Comparison of ENCODE assay signal across 9 mouse cellular contexts in the genomic region with DNA sequence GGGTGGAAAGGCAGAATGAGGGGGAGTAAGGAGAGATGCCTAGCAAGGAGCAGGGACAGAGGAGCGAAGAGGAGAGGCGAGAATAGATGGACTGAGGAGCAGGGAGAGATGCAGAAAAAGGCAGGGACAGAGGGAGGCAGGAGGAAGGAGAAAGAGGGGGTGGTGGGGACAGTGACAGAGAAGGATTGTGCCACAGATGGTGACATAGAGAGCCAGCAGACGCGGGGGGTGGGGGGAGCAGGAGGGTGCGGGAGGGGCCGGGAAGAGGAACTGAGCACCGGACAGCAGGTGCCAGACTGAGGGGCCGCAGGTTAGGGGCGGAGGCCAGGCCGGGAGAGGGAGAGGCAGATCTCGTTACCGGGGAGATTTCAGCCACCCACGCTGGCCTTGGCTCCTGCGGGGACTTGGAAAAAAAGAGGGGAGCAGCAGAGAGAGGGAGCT. TPM values are rescaled to one million over a fixed set of nuclear protein-coding genes. Genes with fewer than 3 reads are reported as not detected.
DNase-seq lines count a peak whose midpoint lies in the region; ATAC-seq and TF ChIP-seq lines count a peak whose summit lies in the region.
"Had no signal": no experiment of that assay in that cellular context is flagged by ENCODE, and none has a peak within 500 bp of the region (broad histone marks: within the 10 kb centered on the region; RNA-seq: fewer than 3 reads in every experiment).

A gene (minus strand): TSS at position 125 of the 441 bp plus-strand sequence.

- H3K4me1 ChIP-seq in heart, embryonic 14.5 days (ENCODE audit: control insufficient read depth in 2 of 2, insufficient read depth in 2 of 2, low read length in 2 of 2), result peaks cover 21 to 38% of the 10 kb centered on the region in 2 experiments
- peaks cover 41% of the 10 kb centered on the region for H3K4me1 ChIP-seq in heart, embryonic 10.5 days
- peaks cover 5% of the 10 kb centered on the region for H3K4me1 ChIP-seq in cortical plate, adult 2 months (ENCODE audit: control insufficient read depth, insufficient read depth, low read length)
- H3K4me1 ChIP-seq in olfactory bulb, adult 2 months (ENCODE audit: control insufficient read depth, insufficient read depth, low read length), result peaks cover 68% of the 10 kb centered on the region

- no peaks in the 10 kb centered on the region for H3K9me3 ChIP-seq in heart, embryonic 14.5 days (ENCODE audit: control insufficient read depth, low read length)
- H3K9me3 ChIP-seq in heart, embryonic 10.5 days, result no peaks in the 10 kb centered on the region

- no peak for ATAC-seq in heart, embryonic 14.5 days (ENCODE audit: insufficient number of reproducible peaks, insufficient read depth, low FRiP score, low read depth)
- ATAC-seq in monocyte, adult 5-6 weeks (replicated peaks; ENCODE audit: insufficient number of reproducible peaks, low FRiP score, low TSS enrichment, poor library complexity, severe bottlenecking), result no peak

- H3K4me2 ChIP-seq in heart, embryonic 14.5 days (ENCODE audit: low read length), result no peak within 1 kb of the TSS

- no peaks in the 10 kb centered on the region for H3K36me3 ChIP-seq in heart, embryonic 14.5 days (ENCODE audit: control insufficient read depth, insufficient read depth, low read length)
- H3K36me3 ChIP-seq in heart, embryonic 10.5 days, result no peaks in the 10 kb centered on the region

- no peak within 1 kb of the TSS for H3K27ac ChIP-seq in heart, embryonic 14.5 days (replicated peaks in 1 of 2; ENCODE audit: control insufficient read depth in 1 of 2, insufficient read depth in 1 of 2, low read depth in 2 of 2, low read length in 2 of 2)
- no peak within 1 kb of the TSS; the same call in 1 of the 2 replicates for H3K27ac ChIP-seq in heart, embryonic 10.5 days
- peak within 1 kb of the TSS; percentile 77 for H3K27ac ChIP-seq in cortical plate, adult 2 months (ENCODE audit: insufficient read depth, low read length)
- peak within 1 kb of the TSS; percentile 97 for H3K27ac ChIP-seq in olfactory bulb, adult 2 months (ENCODE audit: insufficient read depth, low read depth, low read length)

- TF ChIP-seq POLR2A in cortical plate, adult 2 months (IDR thresholded peaks at IDR 0.05; ENCODE audit: extremely low read depth, insufficient read depth, low read length), result peak; percentile 58
- no peak for TF ChIP-seq POLR2A in olfactory bulb, adult 2 months (IDR thresholded peaks at IDR 0.05; ENCODE audit: insufficient read depth, low read depth, low read length)

- TF ChIP-seq CTCF in cortical plate, adult 2 months (IDR thresholded peaks at IDR 0.05; ENCODE audit: extremely low read depth, insufficient read depth, low read length), result no peak
- no peak for TF ChIP-seq CTCF in olfactory bulb, adult 2 months (IDR thresholded peaks at IDR 0.05; ENCODE audit: insufficient read depth, low read depth, low read length)

- 10% methylated on average over 14 of the region's 14 CpGs for WGBS in heart, embryonic 14.5 days
- 15% methylated on average over 14 of the region's 14 CpGs for WGBS in heart, embryonic 10.5 days
- 4% methylated on average over 13 of the region's 14 CpGs for WGBS in olfactory bulb, adult 2 months

- no peak for DNase-seq in heart, embryonic 10.5 days (ENCODE audit: low spot score)
- no peak for DNase-seq in layer of hippocampus, postnatal 25 days (ENCODE audit: extremely low spot score in 1 of 2, low spot score in 1 of 2)
- DNase-seq in heart, adult 9 months (ENCODE audit: low spot score in 2 of 2), result no peak
- DNase-seq in embryo, embryonic 10.5 days (ENCODE audit: low spot score), result no peak

- H3K27me3 ChIP-seq in heart, embryonic 14.5 days (ENCODE audit: control insufficient read depth, insufficient read depth, low read length), result peaks cover 29% of the 10 kb centered on the region
- peaks cover 63% of the 10 kb centered on the region for H3K27me3 ChIP-seq in heart, embryonic 10.5 days (ENCODE audit: insufficient read depth, poor library complexity, severe bottlenecking)

- H3K4me3 ChIP-seq in heart, embryonic 14.5 days (ENCODE audit: control insufficient read depth in 1 of 2, insufficient read depth in 1 of 2, low read depth in 1 of 2, low read length in 2 of 2), result no peak within 1 kb of the TSS
- H3K4me3 ChIP-seq in heart, embryonic 10.5 days, result no peak within 1 kb of the TSS
- peak within 1 kb of the TSS; percentile 54 for H3K4me3 ChIP-seq in cortical plate, adult 2 months (ENCODE audit: insufficient read depth, low read length)
- peak within 1 kb of the TSS; percentile 52 for H3K4me3 ChIP-seq in olfactory bulb, adult 2 months (ENCODE audit: insufficient read depth, low read depth, low read length)

- 0 out of 2 replicates have a peak within 1 kb of the TSS, but pooled peaks have one; percentile 4 for H3K9ac ChIP-seq in heart, embryonic 14.5 days (ENCODE audit: low read length)

RNA-seq across cellular contexts. Expression of the gene that starts here (rescaled TPM):
- polyA plus RNA-seq in heart, embryonic 14.5 days (2014; fragmentation: Nextera tagmentation; extraction: Ambion mirVana), result not detected in 2 replicates
- 0.12 TPM in 1 of 2 replicates, not detected in the other for polyA plus RNA-seq in heart, embryonic 10.5 days (2016; fragmentation: Nextera tagmentation; extraction: Ambion mirVana)
- 13.8 and 20.9 TPM in 2 replicates for polyA plus RNA-seq in cortical plate, adult 2 months (2012; rRNA removed)
- 10 to 100 TPM; 22.9 to 27.2 TPM for total RNA-seq in layer of hippocampus, postnatal 25 days (2021)
- polyA plus RNA-seq in olfactory bulb, adult 2 months (2012; ENCODE audit: insufficient read depth, insufficient read length, low replicate concordance, missing spikeins), result not detected in 2 replicates
- 0.10 to 0.29 TPM in 2 of 3 replicates, not detected in the other for total RNA-seq in monocyte, adult 5-6 weeks (2017)
- total RNA-seq: common myeloid progenitor, adult 5-6 weeks had no signal

Comparison
In these comparisons a context has a peak if more than half of its experiments do, and no peak if none do; other contexts are left out.
1. RNA of the gene that starts here (total RNA-seq): 22.9 to 27.2 TPM in layer of hippocampus, postnatal 25 days; 0.10 to 0.29 TPM in monocyte, adult 5-6 weeks; every median in the first group is over 10 times any median in the second.
2. H3K27ac ChIP-seq: peak in cortical plate, adult 2 months (single experiment) and olfactory bulb, adult 2 months (single experiment); none in heart, embryonic 14.5 days (0 of 2) and heart, embryonic 10.5 days (single experiment).
3. H3K4me3 ChIP-seq: peak in cortical plate, adult 2 months (single experiment) and olfactory bulb, adult 2 months (single experiment); none in heart, embryonic 14.5 days (0 of 2) and heart, embryonic 10.5 days (single experiment).